Mouse (Mus musculus) brain, embryonic 14.5 days (tissue): ENCODE data around the gene Pls1.

Experiments used
- CTCF ChIP-seq: fragments of 200-500 bp; IDR thresholded peaks from 2 replicates; pipeline ENCODE4 v1.5.1; 2012; ENCODE audit warnings: inconsistent platforms, mild to moderate bottlenecking, moderate library complexity, borderline replicate concordance; ENCODE audit not compliant: insufficient read depth, insufficient read length; ENCODE audit errors: extremely low read depth
- POLR2A ChIP-seq: fragments of 200-500 bp; IDR thresholded peaks from 2 replicates; pipeline ENCODE4 v1.6.1; 2012; ENCODE audit warnings: mild to moderate bottlenecking, inconsistent platforms, borderline replicate concordance; ENCODE audit not compliant: poor library complexity, insufficient read depth, insufficient read length, severe bottlenecking; ENCODE audit errors: extremely low read depth

DNA sequence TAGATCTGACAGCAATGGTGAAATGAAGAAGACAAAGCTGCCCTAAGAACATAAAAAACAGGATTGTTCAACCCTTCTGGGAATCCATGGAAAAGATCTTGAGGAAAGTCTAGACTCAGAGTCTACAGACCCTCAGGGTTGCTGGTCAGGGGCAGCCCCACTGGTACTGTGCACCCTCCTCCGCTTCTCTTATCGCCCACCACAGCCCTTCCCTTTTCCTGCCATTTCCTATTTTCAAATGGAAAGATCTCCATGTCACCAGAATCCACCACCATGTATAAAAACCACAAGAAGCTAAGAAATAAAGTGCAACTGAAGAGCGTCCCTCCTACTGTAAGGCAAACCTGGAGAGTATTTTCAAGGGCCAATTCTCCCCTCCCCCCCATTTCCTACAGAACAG lies 41.3 kb downstream of the Pls1 start:
- TF ChIP-seq CTCF = no peak
- no peak for TF ChIP-seq POLR2A
